Mouse (Mus musculus) Patski (cell line): ENCODE measurements at regions not wholly inside any gene's neighbourhood (a gene's known extent, or its start where the extent isn't known, plus 50 kb on each side); places are given as distances from the start of the nearest gene placed in this dataset.

Source experiments
- ATAC-seq: fragments of 100-300 bp; one replicate; pipeline ENCODE4 v1.8.0; 2021
- CTCF ChIA-PET: fragments of 350-600 bp; sonication (Branson Sonifier 250); formaldehyde crosslinking; loops from one replicate; lab custom pipeline; 2022; ENCODE audit warnings: inconsistent platforms; lab: Charles Lee
- POLR2A ChIA-PET: fragments of 350-600 bp; sonication (Branson Sonifier 250); formaldehyde crosslinking; loops from one replicate; lab custom pipeline; 2022; ENCODE audit warnings: antibody characterized with exemption, inconsistent platforms; lab: Charles Lee
- DNase-seq: peaks from one replicate; pipeline ENCODE4 v3.0.0-alpha.2; 2011; ENCODE audit warnings: low read depth, low spot score
- H3K27me3 ChIP-seq: fragments of 371-371 bp; one replicate; pipeline ENCODE4 v1.5.1; 2021
- CTCF ChIP-seq: fragments of 100-300 bp; IDR thresholded peaks from one replicate; pipeline ENCODE4 v1.5.1; 2021
- in situ Hi-C: fragments of 300-500 bp; cut with MboI; formaldehyde crosslinking; loops from 3 replicates; pipeline ENCODE4 v1.11.1; 2018; ENCODE audit warnings: low pct_unique_long_range_greater_than_20kb, mixed read lengths

- no peaks in the 10 kb centered on the region for H3K27me3 ChIP-seq
- no peak for ATAC-seq
- TF ChIP-seq CTCF: no peak
- DNase-seq: no peak
- in situ Hi-C loops: no loop called here
- ChIA-PET CTCF (interaction anchor here (0.9 kb wide), 1 partner anchor 7 kb away, joined by 3 read pairs; no protein-coding TSS in a partner anchor), POLR2A (no interaction called here)
Observed at GRCm38 (mm10) chr4:12784068-12784467, 612.3 kb upstream of the Fam92a start.

- in situ Hi-C loops: no loop called here
- DNase-seq: no peak
- no peaks in the 10 kb centered on the region for H3K27me3 ChIP-seq
- no peak for TF ChIP-seq CTCF
- no peak for ATAC-seq
- CTCF ChIA-PET: interaction anchor here (0.9 kb wide), 1 partner anchor 11 kb away, joined by 3 read pairs; no protein-coding TSS in a partner anchor
- POLR2A ChIA-PET: no interaction called here
Observed at GRCm38 (mm10) chr4:12781969-12782904, 610.4 kb upstream of the Fam92a start.

GRCm38 (mm10) chr4:12780254-12780653, 608.4 kb upstream of the Fam92a start:
- in situ Hi-C loops: no loop called here
- CTCF ChIA-PET: no interaction called here
- TF ChIP-seq CTCF: no peak
- no peak for DNase-seq
- POLR2A ChIA-PET: no interaction called here
- no peak for ATAC-seq
- no peaks in the 10 kb centered on the region for H3K27me3 ChIP-seq

GRCm38 (mm10) chr4:12779211-12779610, 607.4 kb upstream of the Fam92a start:
- DNase-seq (no peak), ATAC-seq (no peak)
- no peak for TF ChIP-seq CTCF
- ChIA-PET POLR2A (no interaction called here), CTCF (no interaction called here)
- no peaks in the 10 kb centered on the region for H3K27me3 ChIP-seq
- in situ Hi-C loops: no loop called here

- no peak for ATAC-seq
- ChIA-PET CTCF (no interaction called here), POLR2A (no interaction called here)
- in situ Hi-C loops: no loop called here
- DNase-seq: no peak
- no peak for TF ChIP-seq CTCF
- no peaks in the 10 kb centered on the region for H3K27me3 ChIP-seq
Observed at GRCm38 (mm10) chr4:12778163-12778562, 606.3 kb upstream of the Fam92a start.

GRCm38 (mm10) chr4:12776217-12776578, 604.4 kb upstream of the Fam92a start:
- H3K27me3 ChIP-seq: no peaks in the 10 kb centered on the region
- ATAC-seq: no peak
- in situ Hi-C loops: no loop called here
- ChIA-PET POLR2A (no interaction called here), CTCF (no interaction called here)
- DNase-seq: no peak
- TF ChIP-seq CTCF: no peak

- no peak for DNase-seq
- ATAC-seq: no peak
- in situ Hi-C loops: no loop called here
- POLR2A ChIA-PET: no interaction called here
- no peaks in the 10 kb centered on the region for H3K27me3 ChIP-seq
- CTCF ChIA-PET: no interaction called here
- TF ChIP-seq CTCF: no peak
Observed at GRCm38 (mm10) chr4:12775524-12776216, 603.9 kb upstream of the Fam92a start.

GRCm38 (mm10) chr4:12775090-12775489, 603.3 kb upstream of the Fam92a start:
- ATAC-seq: no peak
- no peaks in the 10 kb centered on the region for H3K27me3 ChIP-seq
- in situ Hi-C loops: no loop called here
- no peak for TF ChIP-seq CTCF
- ChIA-PET POLR2A (no interaction called here), CTCF (no interaction called here)
- DNase-seq: no peak

GRCm38 (mm10) chr4:12774671-12775070, 602.9 kb upstream of the Fam92a start:
- TF ChIP-seq CTCF: no peak
- ATAC-seq (no peak), DNase-seq (no peak)
- POLR2A ChIA-PET: no interaction called here
- CTCF ChIA-PET: no interaction called here
- no peaks in the 10 kb centered on the region for H3K27me3 ChIP-seq
- in situ Hi-C loops: no loop called here

- CTCF ChIA-PET: no interaction called here
- ATAC-seq (no peak), DNase-seq (no peak)
- POLR2A ChIA-PET: no interaction called here
- in situ Hi-C loops: no loop called here
- TF ChIP-seq CTCF: no peak
- H3K27me3 ChIP-seq: no peaks in the 10 kb centered on the region
Observed at GRCm38 (mm10) chr4:12773201-12773600, 601.4 kb upstream of the Fam92a start.
